Mouse (Mus musculus) liver, embryonic 14.5 days (tissue): ENCODE measurements around the gene Trir.

Source experiments
- CTCF ChIP-seq: IDR thresholded peaks from 2 replicates; pipeline ENCODE4 v1.5.1; 2016; ENCODE audit warnings: antibody characterized with exemption, low read depth, control low read depth
- EP300 ChIP-seq: IDR thresholded peaks from 2 replicates; pipeline ENCODE4 v1.6.1; 2016; ENCODE audit warnings: antibody characterized with exemption, low read depth

- TF ChIP-seq CTCF (no peak), EP300 (no peak)
Observed at GRCm38 (mm10) chr8:85037366-85037680, 10.7 kb downstream of the Trir start.
